Mouse (Mus musculus) hematopoietic stem cell, adult 5-6 weeks (primary cell): ENCODE measurements around the gene Idnk. TPM values are rescaled to one million over a fixed set of nuclear protein-coding genes. Genes with fewer than 3 reads are reported as not detected.

Source experiments
- ATAC-seq, 2 experiments: fragments of 125-278 bp in 1 of 2; replicated peaks in 1 of 2; 2 replicates each; pipeline ENCODE4 v1.8.0; 2016 to 2017; ENCODE audit warnings: inconsistent platforms in 2 of 2, mild to moderate bottlenecking in 2 of 2, moderate number of reproducible peaks in 2 of 2, low read depth in 1 of 2, moderate TSS enrichment in 1 of 2; ENCODE audit not compliant: low FRiP score in 2 of 2, poor library complexity in 2 of 2, severe bottlenecking in 2 of 2, insufficient read depth in 1 of 2, low TSS enrichment in 1 of 2
- total RNA-seq: library from RNA; stranded (forward); fragments of 172-1452, 232-1000 nt; gene quantifications from 2 replicates; pipeline ENCODE4 v1.2.3, GENCODE M21; 2017

The Idnk gene
- 28.0 and 47.5 TPM in 2 replicates for total RNA-seq

GRCm38 (mm10) chr13:58157447-58158098, at the start of gene Idnk:
Gene Idnk, plus strand, starts transcription at chr13:58157649.
- peak; percentile 68 to 87 for ATAC-seq

- ATAC-seq: no peak
Observed at GRCm38 (mm10) chr13:58111306-58111705, 46.1 kb upstream of the Idnk start.

GRCm38 (mm10) chr13:58112191-58112590, 45.3 kb upstream of the Idnk start:
- ATAC-seq: no peak

GRCm38 (mm10) chr13:58112601-58113041, 44.8 kb upstream of the Idnk start:
- ATAC-seq: no peak

GRCm38 (mm10) chr13:58113061-58113900, 44.2 kb upstream of the Idnk start, which contains the start of gene Klhl3:
Gene Klhl3, minus strand, starts transcription at chr13:58113592.
- ATAC-seq: peak; percentile 66 to 68

GRCm38 (mm10) chr13:58115227-58115626, 42.2 kb upstream of the Idnk start:
- ATAC-seq: peak; percentile 74 to 80

- ATAC-seq: no peak
Observed at GRCm38 (mm10) chr13:58116801-58117200, 40.6 kb upstream of the Idnk start.

GRCm38 (mm10) chr13:58117318-58118017, 40.0 kb upstream of the Idnk start:
- peak in 1 of 2 experiments; percentile 14; a peak in 1 of 4 replicates for ATAC-seq

GRCm38 (mm10) chr13:58122786-58123297, 34.6 kb upstream of the Idnk start:
- no peak for ATAC-seq

- ATAC-seq: no peak
Observed at GRCm38 (mm10) chr13:58123381-58123780, 34.1 kb upstream of the Idnk start.

GRCm38 (mm10) chr13:58124278-58124677, 33.2 kb upstream of the Idnk start:
- ATAC-seq: no peak

- ATAC-seq: no peak
Observed at GRCm38 (mm10) chr13:58124989-58125388, 32.5 kb upstream of the Idnk start.

GRCm38 (mm10) chr13:58126126-58126525, 31.3 kb upstream of the Idnk start:
- ATAC-seq: no peak

GRCm38 (mm10) chr13:58126862-58127765, 30.3 kb upstream of the Idnk start:
- no peak for ATAC-seq

GRCm38 (mm10) chr13:58127766-58128361, 29.6 kb upstream of the Idnk start:
- no peak for ATAC-seq

GRCm38 (mm10) chr13:58128396-58128767, 29.1 kb upstream of the Idnk start, which contains the start of gene Hnrnpa0:
Gene Hnrnpa0, minus strand, starts transcription at chr13:58128556.
- ATAC-seq: peak; percentile 58 to 73
